Mouse (Mus musculus) lung, postnatal 0 days (tissue): ENCODE results near the gene Myb. TPM values are rescaled to one million over a fixed set of nuclear protein-coding genes. Genes with fewer than 3 reads are reported as not detected.

Experiments
- ATAC-seq: fragments of 200-750 bp; cut with Nextera tagmentation; 2 replicates; pipeline ENCODE4 v1.8.0; 2017; ENCODE audit warnings: moderate library complexity
- DNase-seq: peaks from one replicate; pipeline ENCODE4 v3.0.0-alpha.2; 2016; ENCODE audit warnings: low spot score
- H3K27ac ChIP-seq: fragments of 300-500 bp; sonication (generic); 2 replicates; pipeline ENCODE4 v1.5.1; 2014; ENCODE audit warnings: antibody characterized with exemption, mild to moderate bottlenecking, low read length, mixed read lengths
- H3K27me3 ChIP-seq: fragments of 300-500 bp; sonication (generic); replicated peaks from 2 replicates; pipeline ENCODE4 v1.6.1; 2014; ENCODE audit warnings: low read length, mixed read lengths; ENCODE audit not compliant: insufficient read depth
- H3K36me3 ChIP-seq: fragments of 300-500 bp; sonication (generic); 2 replicates; pipeline ENCODE4 v1.6.1; 2014; ENCODE audit warnings: low read length, mixed read lengths; ENCODE audit not compliant: insufficient read depth
- H3K4me1 ChIP-seq: fragments of 300-500 bp; sonication (generic); 2 replicates; pipeline ENCODE4 v1.6.1; 2014; ENCODE audit warnings: antibody characterized with exemption, low read depth, low read length, mixed read lengths; ENCODE audit not compliant: insufficient read depth
- H3K4me2 ChIP-seq: fragments of 300-500 bp; sonication (generic); replicated peaks from 2 replicates; pipeline ENCODE4 v1.6.1; 2014; ENCODE audit warnings: low read depth, mild to moderate bottlenecking, low read length, moderate library complexity, mixed read lengths
- H3K4me3 ChIP-seq: fragments of 300-500 bp; sonication (generic); 2 replicates; pipeline ENCODE4 v1.5.1; 2014; ENCODE audit warnings: low read depth, low read length
- H3K9ac ChIP-seq: fragments of 300-500 bp; sonication (generic); replicated peaks from 2 replicates; pipeline ENCODE4 v1.6.1; 2014; ENCODE audit warnings: low read depth, mild to moderate bottlenecking
- H3K9me3 ChIP-seq: fragments of 300-500 bp; sonication (generic); 2 replicates; pipeline ENCODE4 v1.6.1; 2016; ENCODE audit warnings: low read length, mixed read lengths
- CTCF ChIP-seq: IDR thresholded peaks from 2 replicates; pipeline ENCODE4 v1.5.1; 2016; ENCODE audit warnings: antibody characterized with exemption, mild to moderate bottlenecking
- EP300 ChIP-seq: IDR thresholded peaks from 2 replicates; pipeline ENCODE4 v1.6.1; 2016; ENCODE audit warnings: antibody characterized with exemption, mild to moderate bottlenecking, control low read depth
- WGBS: fragments of 180-500 bp; shearing (Covaris S2); extraction: QIAGEN DNeasy Blood & Tissue Kit; methylation state at CpG from one replicate; pipeline ENCODE4 v1.1.7; 2014; 5-methylcytosine and 5-hydroxymethylcytosine counted together
- polyA plus RNA-seq: library from polyadenylated mRNA; unstranded; fragments of >200 nt; fragmentation: Nextera tagmentation; extraction: Ambion mirVana; gene quantifications from 2 replicates; pipeline ENCODE4 v1.2.1, GENCODE M21; 2015

Myb gene
- polyA plus RNA-seq, 1 experiment from 2014 or later, result 5.2 TPM

- no peaks in the 10 kb centered on the region for H3K4me1 ChIP-seq
- no peaks in the 10 kb centered on the region for H3K27me3 ChIP-seq
- 82% methylated on average over 3 of the region's 3 CpGs for WGBS
- DNase-seq (no peak), ATAC-seq (no peak)
- no peak overlapping the region for H3K9ac ChIP-seq
- no peaks in the 10 kb centered on the region for H3K9me3 ChIP-seq
- H3K36me3 ChIP-seq, result no peaks in the 10 kb centered on the region
- H3K27ac ChIP-seq, result no peak overlapping the region
- no peak for TF ChIP-seq EP300
- TF ChIP-seq CTCF, result no peak
- H3K4me2 ChIP-seq, result no peak overlapping the region
- no peak overlapping the region for H3K4me3 ChIP-seq
Observed at GRCm38 (mm10) chr10:21118341-21118740, 42.4 kb downstream of the Myb start.

GRCm38 (mm10) chr10:21114459-21114858 lies 46.3 kb downstream of the Myb start:
- no peak for TF ChIP-seq EP300
- no peak for TF ChIP-seq CTCF
- Histone ChIP-seq H3K27me3 (no peaks in the 10 kb centered on the region), H3K9me3 (no peaks in the 10 kb centered on the region), H3K4me1 (no peaks in the 10 kb centered on the region), H3K4me2 (no peak overlapping the region), H3K27ac (no peak overlapping the region), H3K36me3 (no peaks in the 10 kb centered on the region), H3K4me3 (no peak overlapping the region), H3K9ac (no peak overlapping the region)
- no peak for ATAC-seq
- DNase-seq, result no peak
- WGBS, result 94% methylated on average over 2 of the region's 2 CpGs

- 86% methylated on average over 2 of the region's 2 CpGs for WGBS
Observed at GRCm38 (mm10) chr10:21112689-21113088, 48.1 kb downstream of the Myb start.

GRCm38 (mm10) chr10:21109337-21110056 lies 51.3 kb downstream of the Myb start:
- DNase-seq, result no peak
- Histone ChIP-seq H3K9me3 (no peaks in the 10 kb centered on the region), H3K36me3 (no peaks in the 10 kb centered on the region), H3K4me3 (no peak overlapping the region), H3K9ac (no peak overlapping the region), H3K27ac (no peak overlapping the region), H3K27me3 (no peaks in the 10 kb centered on the region), H3K4me1 (no peaks in the 10 kb centered on the region), H3K4me2 (no peak overlapping the region)
- no peak for TF ChIP-seq EP300
- no peak for TF ChIP-seq CTCF
- ATAC-seq, result no peak
- WGBS, result 48% methylated on average over 7 of the region's 7 CpGs

More at GRCm38 (mm10) chr10:21112689-21113088, 48.1 kb downstream of the Myb start:
- H3K27me3 ChIP-seq, result no peaks in the 10 kb centered on the region
- no peaks in the 10 kb centered on the region for H3K36me3 ChIP-seq
- no peak for DNase-seq
- no peak overlapping the region for H3K4me2 ChIP-seq
- no peaks in the 10 kb centered on the region for H3K9me3 ChIP-seq
- TF ChIP-seq CTCF (no peak), EP300 (no peak)
- H3K27ac ChIP-seq, result no peak overlapping the region
- H3K9ac ChIP-seq, result no peak overlapping the region
- no peak for ATAC-seq
- no peak overlapping the region for H3K4me3 ChIP-seq
- H3K4me1 ChIP-seq, result no peaks in the 10 kb centered on the region

GRCm38 (mm10) chr10:21108796-21109195 lies 52.0 kb downstream of the Myb start:
- Histone ChIP-seq H3K9me3 (no peaks in the 10 kb centered on the region), H3K4me3 (no peak overlapping the region), H3K27me3 (no peaks in the 10 kb centered on the region), H3K4me1 (no peaks in the 10 kb centered on the region), H3K27ac (no peak overlapping the region), H3K4me2 (no peak overlapping the region), H3K9ac (no peak overlapping the region), H3K36me3 (no peaks in the 10 kb centered on the region)
- ATAC-seq (no peak), DNase-seq (no peak)
- WGBS, result 88% methylated on average over 2 of the region's 2 CpGs
- TF ChIP-seq CTCF (no peak), EP300 (no peak)

- WGBS, result 82% methylated on average over 5 of the region's 5 CpGs
- TF ChIP-seq CTCF, result no peak
- TF ChIP-seq EP300, result no peak
- no peak overlapping the region for H3K4me2 ChIP-seq
- no peak overlapping the region for H3K4me3 ChIP-seq
- H3K27me3 ChIP-seq, result no peaks in the 10 kb centered on the region
- DNase-seq, result no peak
- H3K27ac ChIP-seq, result no peak overlapping the region
- ATAC-seq, result no peak
- H3K9ac ChIP-seq, result no peak overlapping the region
- H3K9me3 ChIP-seq, result no peaks in the 10 kb centered on the region
- H3K4me1 ChIP-seq, result no peaks in the 10 kb centered on the region
- H3K36me3 ChIP-seq, result no peaks in the 10 kb centered on the region
Observed at GRCm38 (mm10) chr10:21108182-21108581, 52.6 kb downstream of the Myb start.
